Mouse (Mus musculus) MEL-GATA-1-ER (cell line): Measurements from ENCODE around the gene Mapk13.
"Not testable (repeated sequence)": the region's sequence is repeated elsewhere in the genome, so short reads cannot be mapped to it uniquely, and the experiment has no call there.

ENCODE experiments used
- DNase-seq: peaks from one replicate; pipeline ENCODE4 v3.0.0-alpha.2; 2012; ENCODE audit warnings: low read depth; ENCODE audit errors: extremely low read depth

The Mapk13 gene

DNA sequence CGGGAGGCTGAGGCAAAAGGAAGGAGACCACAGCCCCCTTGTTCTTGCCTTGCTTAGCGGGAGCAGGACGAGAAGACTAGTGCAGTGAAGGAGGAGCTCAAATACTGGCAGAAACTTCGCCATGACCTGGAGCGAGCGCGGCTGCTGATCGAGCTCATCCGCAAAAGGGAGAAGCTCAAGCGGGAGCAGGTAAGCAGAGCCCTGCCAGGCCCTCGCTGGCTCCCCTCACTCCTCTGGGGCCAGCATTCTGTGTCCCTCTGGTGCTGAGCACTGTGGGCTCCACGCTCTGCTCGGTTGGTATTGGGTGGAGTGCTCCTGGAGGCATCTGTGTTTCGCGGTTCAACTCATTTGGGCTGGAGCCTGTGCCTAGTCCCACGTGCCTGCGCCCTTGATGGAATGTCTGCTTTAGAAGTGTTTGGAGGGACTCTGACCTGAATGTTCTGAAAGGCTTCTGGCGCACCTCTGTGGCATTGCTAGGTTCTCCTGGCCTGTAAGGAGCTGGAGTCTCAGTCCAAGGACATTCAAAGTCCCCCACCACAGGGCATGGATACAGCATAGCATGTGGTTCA is 45.5 kb downstream of the Mapk13 start:
- no peak for DNase-seq

DNA sequence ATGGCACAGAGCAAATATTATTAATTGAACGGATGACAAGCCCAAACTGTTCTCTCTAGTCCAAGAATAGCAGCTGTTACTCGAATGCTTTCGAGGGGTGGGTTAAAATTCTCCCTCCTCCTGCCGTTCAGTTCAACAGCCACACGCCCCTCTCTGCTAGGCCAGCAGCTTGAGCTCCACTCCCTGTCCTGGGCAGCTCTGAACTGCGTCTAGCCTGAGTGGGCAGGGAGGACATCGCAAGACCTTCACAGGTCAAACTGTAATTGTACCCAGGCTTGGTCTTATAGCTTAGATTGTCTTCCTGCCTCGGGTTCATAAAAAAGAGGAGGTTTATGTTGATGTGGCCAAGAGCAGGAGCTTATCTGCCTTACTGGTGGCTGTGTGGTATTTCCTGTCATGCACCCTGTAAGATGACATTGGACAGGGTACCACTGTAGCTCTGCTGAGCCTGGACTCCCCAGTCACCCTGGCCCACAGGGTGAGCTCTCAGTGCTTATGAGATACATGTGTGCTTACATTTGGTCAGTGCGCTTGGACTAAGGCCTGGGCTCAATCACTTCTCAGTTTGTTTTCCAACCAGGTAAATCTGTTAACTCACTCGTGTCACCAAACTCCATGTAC is 46.4 kb downstream of the Mapk13 start:
- no peak for DNase-seq

- not testable (repeated sequence) for DNase-seq
Observed at GRCm38 (mm10) chr17:28816326-28816725, 47.2 kb downstream of the Mapk13 start.

GRCm38 (mm10) chr17:28816875-28817811 is 48.0 kb downstream of the Mapk13 start:
- DNase-seq, result no peak

- DNase-seq, result no peak
Observed at GRCm38 (mm10) chr17:28820189-28820588, 51.1 kb downstream of the Mapk13 start.

- DNase-seq, result peak; percentile 53
Observed at GRCm38 (mm10) chr17:28823004-28823745, 54.1 kb downstream of the Mapk13 start.

- no peak for DNase-seq
Observed at GRCm38 (mm10) chr17:28823749-28824148, 54.7 kb downstream of the Mapk13 start.

- DNase-seq, result no peak
Observed at GRCm38 (mm10) chr17:28824896-28825295, 55.8 kb downstream of the Mapk13 start.

- DNase-seq, result no peak
Observed at GRCm38 (mm10) chr17:28825359-28826041, 56.4 kb downstream of the Mapk13 start.

DNA sequence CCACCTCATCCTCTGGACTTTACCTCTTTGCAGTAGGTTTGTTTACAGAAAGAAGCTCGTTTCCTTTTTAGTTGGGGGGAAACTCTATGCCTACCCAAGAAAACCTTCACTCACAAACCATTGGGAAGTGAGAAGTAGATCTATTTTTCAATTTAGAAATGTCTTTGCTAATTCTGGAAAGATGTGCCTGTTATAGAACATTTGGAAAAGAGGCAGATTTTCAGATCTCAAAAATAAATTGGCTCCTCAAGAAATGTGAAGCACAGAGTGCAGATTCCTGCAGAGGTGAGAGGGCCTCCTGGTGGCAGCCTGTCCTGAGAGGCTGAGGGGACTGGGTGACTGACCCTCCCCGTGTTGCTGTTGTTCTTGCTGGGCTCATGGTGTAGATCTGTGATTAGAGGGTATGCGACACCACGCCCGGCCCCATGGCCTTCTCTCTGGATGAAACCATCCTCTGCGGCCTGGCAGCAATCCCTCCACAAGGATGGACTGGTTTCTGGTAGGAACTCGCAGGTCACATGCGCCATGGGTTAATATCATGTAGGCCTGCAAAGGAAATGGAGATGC is 58.7 kb downstream of the Mapk13 start:
- no peak for DNase-seq

DNA sequence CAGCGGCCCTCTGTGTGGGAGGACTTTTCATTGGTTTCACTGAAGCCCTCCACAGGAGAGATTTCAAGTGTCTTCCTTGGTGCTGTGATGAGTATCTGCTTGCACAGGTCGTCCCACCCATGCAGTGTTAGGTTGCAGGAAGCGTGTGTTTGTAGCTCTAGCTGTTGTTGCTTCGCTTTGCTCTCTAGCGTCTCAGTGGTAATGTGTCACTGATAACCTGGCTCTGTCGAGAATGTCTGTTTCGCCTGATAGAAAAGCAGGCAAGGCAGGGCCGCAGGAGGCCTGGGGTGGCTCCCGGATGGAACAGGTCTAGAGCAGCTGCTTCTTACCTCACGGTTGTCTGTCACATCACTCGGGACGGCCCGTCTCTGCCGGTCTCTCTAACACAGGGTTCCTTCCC is 60.0 kb downstream of the Mapk13 start:
- no peak for DNase-seq
